Mouse (Mus musculus): ENCODE results near the gene Cep170.
"Not testable (repeated sequence)": the region's sequence is repeated elsewhere in the genome, so short reads cannot be mapped to it uniquely, and the experiment has no call there.

Cep170 gene

DNA sequence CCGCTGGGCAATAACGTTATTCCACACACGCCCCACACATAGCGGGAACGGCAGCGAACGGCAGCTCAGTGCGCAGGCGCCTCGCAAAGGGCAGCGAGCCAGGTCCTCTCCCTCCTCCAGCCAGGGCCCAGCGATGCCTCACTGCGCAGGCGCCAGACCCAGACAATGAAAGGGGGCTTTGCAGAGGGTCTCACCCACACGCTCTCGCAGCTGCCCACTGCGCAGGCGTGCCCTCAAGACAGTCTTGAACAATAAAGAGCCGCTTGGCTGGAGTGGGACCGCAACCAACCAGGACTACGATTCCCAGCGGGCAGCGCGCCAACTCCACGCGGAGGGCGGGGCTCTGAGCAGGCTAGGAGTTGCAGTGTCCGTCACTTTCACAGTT lies at the start of gene Cep170:
Gene Cep170 (minus strand): TSS at position 32 of the 385 bp plus-strand sequence.
- peak; percentile 99 for DNase-seq (ENCODE audit: low spot score in 2 of 2)

GRCm38 (mm10) chr1:176861981-176862644 lies 48.2 kb upstream of the Cep170 start:
- peak; percentile 74 to 81 for DNase-seq (ENCODE audit: low spot score in 2 of 2)

GRCm38 (mm10) chr1:176852813-176853590 lies 39.1 kb upstream of the Cep170 start:
- no peak for DNase-seq (ENCODE audit: low spot score in 2 of 2)

DNA sequence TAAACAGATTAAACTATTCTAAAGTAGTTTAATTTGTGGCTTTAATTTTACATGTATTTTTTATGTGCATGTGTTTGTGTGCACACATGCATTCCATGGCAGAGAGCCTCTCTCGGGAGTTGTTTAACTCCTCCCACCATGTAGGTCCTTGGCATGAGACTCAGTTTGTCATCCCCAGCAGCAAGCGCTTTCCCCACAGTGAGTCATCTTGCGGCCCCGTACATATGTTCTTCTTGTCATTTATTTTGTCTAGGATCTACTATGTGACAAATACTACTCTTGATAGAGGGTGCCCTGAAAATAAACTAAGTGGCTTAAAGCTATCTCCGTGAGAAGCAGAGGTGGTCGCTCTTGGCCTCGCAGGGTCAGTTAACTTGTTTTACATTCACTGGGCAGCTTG lies 37.5 kb upstream of the Cep170 start:
- DNase-seq (ENCODE audit: low spot score in 2 of 2), result no peak

DNA sequence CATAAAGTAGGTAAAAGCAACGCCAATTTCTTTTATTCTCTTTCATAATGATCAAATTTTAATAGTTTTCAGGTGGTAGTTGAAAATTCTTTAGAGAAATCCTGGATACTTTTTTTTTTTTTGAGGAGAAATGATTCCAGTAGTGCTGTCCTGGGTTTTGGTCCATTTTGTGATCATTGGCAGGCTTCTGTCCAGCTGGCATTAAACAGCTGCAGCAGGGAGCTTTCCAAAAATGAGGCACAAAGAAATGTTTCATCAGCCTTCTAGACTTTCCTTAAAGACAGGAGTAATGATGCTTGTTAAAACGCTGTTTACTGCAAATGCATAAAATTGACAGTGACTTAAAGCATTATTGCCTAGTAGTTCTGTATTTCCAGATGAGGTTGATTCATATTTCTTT lies 35.5 kb upstream of the Cep170 start:
- DNase-seq (ENCODE audit: low spot score in 2 of 2), result no peak

DNA sequence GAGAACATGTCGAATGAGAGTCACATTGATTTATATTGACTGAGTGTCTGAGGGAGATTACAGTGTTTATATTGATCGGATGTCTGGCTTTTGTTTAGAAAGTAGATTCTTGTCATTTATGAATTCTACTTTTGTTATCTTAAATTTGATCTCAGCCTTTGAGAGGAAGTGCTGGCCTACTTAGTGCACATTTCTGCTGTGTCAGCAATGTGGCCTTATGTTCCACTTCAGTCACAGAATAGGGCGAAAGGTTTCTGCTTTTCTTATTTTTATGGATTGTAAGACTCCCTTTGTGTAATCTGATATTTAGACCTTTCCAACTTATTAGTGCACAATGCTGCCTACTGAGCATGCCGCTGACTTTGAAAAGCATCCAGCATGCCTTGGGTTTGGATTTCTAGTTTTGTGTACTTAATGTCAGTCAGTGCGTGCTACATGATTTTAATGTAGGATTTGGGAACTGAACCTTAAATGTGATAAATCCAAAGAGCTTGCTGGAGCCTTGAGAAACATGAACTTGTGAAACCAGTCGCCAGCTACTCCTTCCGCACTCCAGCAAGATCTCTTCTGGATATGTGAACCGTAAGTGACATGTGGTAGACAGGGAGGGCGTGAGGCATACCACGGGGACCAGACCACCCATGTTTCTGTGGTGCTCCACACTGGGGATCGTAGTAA lies 34.9 kb upstream of the Cep170 start:
- DNase-seq (ENCODE audit: low spot score in 2 of 2), result no peak

- no peak for DNase-seq (ENCODE audit: low spot score in 2 of 2)
Observed at GRCm38 (mm10) chr1:176847118-176847859, 33.4 kb upstream of the Cep170 start.

- no peak for DNase-seq (ENCODE audit: low spot score in 2 of 2)
Observed at GRCm38 (mm10) chr1:176845082-176845977, 31.5 kb upstream of the Cep170 start.

- not testable (repeated sequence) for DNase-seq (ENCODE audit: low spot score in 2 of 2)
Observed at GRCm38 (mm10) chr1:176836562-176836961, 22.7 kb upstream of the Cep170 start.

DNA sequence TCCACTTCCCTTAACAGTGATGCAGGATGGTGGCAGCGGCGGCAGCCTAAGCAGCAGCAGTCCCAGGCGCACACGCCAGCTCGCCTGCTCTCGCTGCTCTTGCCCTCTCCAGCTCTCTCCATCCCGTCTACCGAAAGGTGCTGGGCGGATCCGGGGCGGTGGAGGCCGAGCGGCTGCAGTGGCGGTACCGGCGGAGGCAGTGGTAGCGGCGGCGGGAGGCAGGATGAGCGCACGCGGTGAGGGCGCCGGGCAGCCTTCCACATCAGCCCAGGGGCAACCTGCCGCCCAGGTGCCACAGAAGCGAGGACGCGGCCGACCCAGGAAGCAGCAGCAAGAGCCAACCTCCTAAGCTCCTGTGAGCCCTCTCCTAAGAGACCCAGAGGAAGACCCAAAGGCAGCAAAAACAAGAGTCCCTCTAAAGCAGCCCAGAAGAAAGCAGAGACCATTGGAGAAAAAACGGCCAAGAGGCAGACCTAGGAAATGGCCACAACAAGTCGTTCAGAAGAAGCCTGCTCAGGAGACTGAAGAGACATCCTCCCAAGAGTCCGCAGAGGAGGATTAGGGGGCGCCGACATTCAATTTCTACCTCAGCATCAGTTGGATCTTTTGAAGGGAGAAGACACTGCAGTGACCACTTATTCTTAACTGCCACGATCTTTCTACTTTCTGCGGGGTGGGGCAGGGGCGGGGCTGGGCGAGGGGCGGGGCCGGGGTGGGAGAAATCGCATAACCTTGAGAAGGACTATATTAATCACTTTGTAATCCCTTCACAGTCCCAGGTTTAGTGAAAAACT lies 21.8 kb upstream of the Cep170 start:
- no peak for DNase-seq (ENCODE audit: low spot score in 2 of 2)

DNA sequence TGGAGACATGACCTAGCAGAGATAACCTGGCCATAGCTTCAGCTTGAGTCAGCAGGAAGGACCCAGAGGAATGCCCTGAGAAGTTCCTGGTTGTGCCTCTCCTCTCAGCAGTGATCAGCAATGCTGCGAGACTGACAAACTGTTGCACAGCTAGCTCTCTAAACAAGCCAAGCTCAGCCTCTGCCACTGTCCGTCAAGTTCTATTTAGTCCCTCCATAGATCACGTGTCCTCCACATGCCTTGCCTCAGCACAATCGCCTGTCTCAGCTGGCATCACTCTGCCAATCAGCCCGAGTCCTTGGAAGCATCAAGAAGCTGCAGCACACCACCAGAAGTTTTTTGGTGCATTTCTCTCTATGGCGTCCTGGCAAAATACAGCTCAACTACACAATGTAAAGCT lies 21.0 kb upstream of the Cep170 start:
- no peak for DNase-seq (ENCODE audit: low spot score in 2 of 2)

- no peak for DNase-seq (ENCODE audit: low spot score in 2 of 2)
Observed at GRCm38 (mm10) chr1:176833948-176834347, 20.1 kb upstream of the Cep170 start.

GRCm38 (mm10) chr1:176833257-176833656 lies 19.4 kb upstream of the Cep170 start:
- no peak for DNase-seq (ENCODE audit: low spot score in 2 of 2)

GRCm38 (mm10) chr1:176832607-176833006 lies 18.7 kb upstream of the Cep170 start:
- DNase-seq (ENCODE audit: low spot score in 2 of 2), result no peak

DNA sequence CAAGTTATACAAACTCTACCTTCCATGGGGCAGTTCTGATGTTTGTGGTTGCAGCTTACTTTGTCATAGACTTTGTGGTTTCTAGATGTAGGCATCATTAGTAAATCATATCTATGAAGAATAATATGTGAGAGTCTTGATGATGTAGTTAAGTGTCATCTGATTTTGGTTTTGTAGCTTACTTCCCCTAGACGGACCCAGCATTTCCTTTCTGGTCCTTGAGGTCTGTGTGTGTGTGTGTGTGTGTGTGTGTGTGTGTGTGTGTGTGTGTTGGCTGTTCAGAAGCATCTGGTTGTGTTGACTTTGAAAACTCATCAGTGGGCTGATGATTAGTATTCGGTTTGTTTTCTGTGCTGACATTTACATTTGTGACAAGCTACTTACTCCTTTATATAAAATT lies 18.2 kb upstream of the Cep170 start:
- DNase-seq (ENCODE audit: low spot score in 2 of 2), result no peak

DNA sequence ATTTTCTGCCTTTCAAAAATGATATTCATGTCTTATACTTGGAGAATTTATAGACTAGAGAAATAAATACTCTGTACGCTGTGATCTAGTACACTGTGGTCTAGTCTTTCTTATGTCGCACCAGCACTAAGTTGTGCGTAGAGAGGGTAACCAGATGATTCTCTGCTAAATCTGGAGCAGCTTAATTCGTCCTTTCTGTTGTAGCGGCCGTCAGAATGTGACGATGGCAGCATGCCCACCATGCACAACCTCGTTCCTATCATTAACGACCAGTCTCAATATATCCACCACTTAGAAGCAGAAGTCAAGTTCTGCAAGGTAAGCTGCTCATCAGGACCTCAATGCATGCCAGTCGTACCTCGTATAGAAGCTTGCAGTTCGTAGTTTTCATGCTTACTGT lies 14.8 kb upstream of the Cep170 start:
- no peak for DNase-seq (ENCODE audit: low spot score in 2 of 2)

GRCm38 (mm10) chr1:176827945-176828485 lies 14.1 kb upstream of the Cep170 start:
- DNase-seq (ENCODE audit: low spot score in 2 of 2), result no peak

DNA sequence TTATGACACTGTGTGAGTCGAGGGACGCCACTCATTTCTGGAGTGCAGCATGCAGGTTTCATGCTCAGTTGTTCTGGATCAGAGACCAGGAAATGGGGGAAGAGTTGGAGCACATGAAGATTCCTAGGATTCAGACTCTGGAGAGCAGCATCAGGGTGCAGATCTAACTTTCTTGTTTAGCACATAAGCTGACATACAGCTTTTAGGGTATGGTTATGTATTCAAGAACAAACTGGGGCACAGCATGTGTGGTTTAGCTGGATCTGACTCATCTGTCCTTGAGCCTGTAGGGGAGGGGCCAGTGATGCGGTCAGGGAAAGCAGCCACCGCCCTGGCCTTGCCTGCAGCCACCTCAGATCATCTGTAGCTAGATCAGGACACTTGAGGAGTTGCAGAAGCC lies 13.5 kb upstream of the Cep170 start:
- no peak for DNase-seq (ENCODE audit: low spot score in 2 of 2)

- DNase-seq (ENCODE audit: low spot score in 2 of 2), result no peak
Observed at GRCm38 (mm10) chr1:176826931-176827330, 13.1 kb upstream of the Cep170 start.

- DNase-seq (ENCODE audit: low spot score in 2 of 2), result no peak
Observed at GRCm38 (mm10) chr1:176826186-176826585, 12.3 kb upstream of the Cep170 start.
